Mouse (Mus musculus): Measurements from ENCODE around the gene Abtb2. TPM values are rescaled to one million over a fixed set of nuclear protein-coding genes. Genes with fewer than 3 reads are reported as not detected.
"Not testable (repeated sequence)": the region's sequence is repeated elsewhere in the genome, so short reads cannot be mapped to it uniquely, and the experiment has no call there.

Abtb2 gene
- total RNA-seq (2021): 10 to 100 TPM; 18.1 to 21.6 TPM
- long read RNA-seq, experiment 1, full-length matches to known transcripts: 20 of 23 reads
- long read RNA-seq, experiment 1, partial matches to known transcripts: 2 of 23 reads
- long read RNA-seq, experiment 1, other reads (novel, unspliced or antisense): 1 of 23 reads
- long read RNA-seq, experiment 2, full-length matches to known transcripts: 18 of 31 reads
- long read RNA-seq, experiment 2, partial matches to known transcripts: 12 of 31 reads
- long read RNA-seq, experiment 2, other reads (novel, unspliced or antisense): 1 of 31 reads

DNA sequence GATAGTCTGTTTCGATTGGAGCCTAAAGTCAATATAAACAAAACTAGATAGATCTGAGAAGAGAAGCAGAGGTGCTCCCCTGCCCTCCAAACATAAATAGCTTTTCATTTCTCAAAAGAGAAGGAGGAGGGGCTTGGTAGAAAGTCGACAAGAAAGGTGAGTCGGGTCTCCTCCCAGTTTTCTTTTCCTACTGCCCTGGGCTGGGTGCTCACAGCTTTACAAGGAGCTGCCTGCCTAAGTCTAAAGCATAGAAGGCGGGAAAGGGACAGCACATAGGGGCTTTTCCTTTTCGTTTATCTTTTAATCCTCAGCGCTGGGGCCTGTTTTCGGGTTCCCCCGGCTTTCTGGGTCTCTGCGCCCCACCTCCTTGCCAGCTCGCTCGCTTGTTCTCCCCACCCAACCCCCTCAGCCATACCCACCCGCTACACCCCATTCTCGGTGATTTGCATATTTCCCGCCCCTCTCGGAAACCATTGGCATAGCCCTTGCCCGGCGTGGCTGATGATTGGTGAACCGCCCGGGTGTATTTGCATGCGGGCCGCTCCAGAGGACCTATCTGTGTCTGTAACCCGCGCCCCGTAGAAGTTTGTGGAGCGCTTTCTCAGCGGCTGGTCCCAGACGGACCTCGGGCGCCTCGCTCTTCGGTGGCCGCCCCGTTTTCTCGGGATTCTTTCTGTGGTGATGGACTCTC is at the start of gene Abtb2:
Gene Abtb2, plus strand, starts transcription at position 579 of the 691 bp plus-strand sequence.
- peak; percentile 91 to 92 for DNase-seq
- intact Hi-C loops (cut with DNase I): loop anchor here (1.0 to 5.0 kb wide), 7 partner anchors 27 to 416 kb away; no protein-coding TSS in a partner anchor

GRCm38 (mm10) chr2:103516472-103516871 is 49.6 kb upstream of the Abtb2 start:
- intact Hi-C loops (cut with DNase I): no loop called here
- no peak for DNase-seq

- no peak for DNase-seq
- intact Hi-C loops (cut with DNase I): no loop called here
Measured at GRCm38 (mm10) chr2:103525596-103525995, 40.5 kb upstream of the Abtb2 start.

GRCm38 (mm10) chr2:103547132-103547531 is 19.0 kb upstream of the Abtb2 start:
- peak; percentile 53 to 79 for DNase-seq
- intact Hi-C loops (cut with DNase I): loop anchor here (1.0 kb wide), 1 partner anchor 91 kb away; no protein-coding TSS in a partner anchor

- intact Hi-C loops (cut with DNase I); DNase-seq: not testable (repeated sequence)
Measured at GRCm38 (mm10) chr2:103550301-103550700, 15.8 kb upstream of the Abtb2 start.

GRCm38 (mm10) chr2:103554041-103554440 is 12.1 kb upstream of the Abtb2 start:
- intact Hi-C loops (cut with DNase I): no loop called here
- no peak for DNase-seq

DNA sequence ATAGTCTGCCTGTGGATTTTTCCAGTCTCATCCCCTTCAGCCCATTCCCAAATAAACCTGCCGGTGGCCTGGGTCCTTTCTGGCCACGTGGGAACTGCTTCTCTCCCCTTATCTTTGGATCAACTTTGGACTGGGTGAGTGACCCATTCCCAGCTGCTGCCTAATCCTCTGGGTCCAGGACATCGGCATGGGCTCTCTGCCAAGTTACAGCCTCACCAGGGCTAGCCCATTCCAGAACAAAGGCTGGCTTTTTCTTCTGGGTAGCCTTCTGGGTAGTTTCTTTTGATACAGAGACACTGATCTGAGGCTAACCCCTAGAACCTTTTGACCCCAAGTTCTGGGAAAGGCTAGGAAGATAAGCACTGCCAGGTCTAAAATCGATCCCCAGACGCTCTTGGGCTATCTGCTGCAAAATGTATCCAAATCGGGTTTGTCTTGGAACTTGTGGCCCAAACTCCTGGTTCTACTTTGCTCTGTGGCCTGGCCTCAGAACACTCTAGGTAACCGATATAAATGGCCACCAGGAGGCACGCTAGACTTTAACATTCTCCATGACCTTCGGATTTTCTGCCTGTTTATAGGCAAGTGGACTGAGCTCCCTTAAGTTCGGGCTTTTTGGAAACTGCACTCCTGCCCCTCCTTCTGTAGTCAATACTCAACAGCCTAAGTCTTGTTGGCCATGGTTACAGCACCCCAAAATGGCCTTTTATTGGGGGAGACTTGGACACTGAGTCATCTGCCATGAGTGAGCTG is 9.8 kb upstream of the Abtb2 start:
- intact Hi-C loops (cut with DNase I): no loop called here
- DNase-seq: peak; percentile 10 to 29

GRCm38 (mm10) chr2:103560955-103561354 is 5.2 kb upstream of the Abtb2 start:
- no peak for DNase-seq
- intact Hi-C loops (cut with DNase I): no loop called here

DNA sequence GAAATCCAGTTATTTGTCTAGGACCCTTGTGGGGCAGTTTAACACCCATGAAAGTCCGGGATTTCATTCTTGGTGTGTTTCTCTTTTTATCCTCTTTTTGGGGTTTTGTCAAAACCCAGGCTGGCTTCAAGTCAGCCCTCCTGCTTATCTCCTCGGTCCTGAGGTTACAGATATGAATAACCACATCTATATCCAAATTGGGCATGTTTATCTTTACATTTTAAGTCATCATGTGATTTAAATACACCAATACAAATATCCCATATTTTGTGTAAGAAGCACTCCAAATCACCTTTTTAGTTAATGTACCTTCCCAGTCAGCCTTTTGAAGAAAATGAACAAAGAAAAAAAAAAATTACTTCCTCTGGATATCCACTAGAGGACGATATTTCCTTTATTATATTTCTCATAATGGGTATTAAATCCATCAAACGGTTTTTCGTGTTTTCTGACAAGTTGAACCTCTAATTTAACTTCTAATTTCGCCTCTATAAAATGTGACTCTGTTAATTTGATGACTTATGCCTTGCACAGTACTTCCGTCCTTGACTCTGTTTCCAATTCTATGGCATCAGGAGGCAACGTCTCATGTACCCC is 1.6 kb upstream of the Abtb2 start:
- intact Hi-C loops (cut with DNase I): loop anchor here (1.0 to 5.0 kb wide), 5 partner anchors 78 to 418 kb away; no protein-coding TSS in a partner anchor
- DNase-seq: no peak

GRCm38 (mm10) chr2:103565171-103565591 is 929 bp upstream of the Abtb2 start:
- peak in 1 of 2 experiments; percentile 35 for DNase-seq

DNA sequence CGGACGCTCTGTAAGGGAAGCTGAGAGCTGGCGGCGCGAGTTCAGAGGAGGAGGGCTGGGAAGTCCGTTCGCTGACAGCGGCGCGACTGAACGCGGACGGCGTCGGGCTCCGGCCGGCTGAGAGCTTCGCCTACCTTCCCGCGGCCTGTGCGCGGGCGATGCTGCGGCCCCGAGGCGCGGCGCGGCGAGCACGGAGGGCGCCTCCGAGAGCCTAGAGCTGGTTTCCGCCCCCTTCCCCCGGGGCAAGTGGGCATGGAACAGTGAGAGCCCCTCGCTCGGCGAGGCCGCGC is 258 bp downstream of the Abtb2 start:
- intact Hi-C loops (cut with DNase I): loop anchor here (2.0 to 5.0 kb wide), 6 partner anchors 26 to 416 kb away; no protein-coding TSS in a partner anchor
- no peak for DNase-seq

More at GRCm38 (mm10) chr2:103565171-103565591, 929 bp upstream of the Abtb2 start:
- intact Hi-C loops (cut with DNase I): loop anchor here (1.0 to 5.0 kb wide), 5 partner anchors 77 to 417 kb away; no protein-coding TSS in a partner anchor

DNA sequence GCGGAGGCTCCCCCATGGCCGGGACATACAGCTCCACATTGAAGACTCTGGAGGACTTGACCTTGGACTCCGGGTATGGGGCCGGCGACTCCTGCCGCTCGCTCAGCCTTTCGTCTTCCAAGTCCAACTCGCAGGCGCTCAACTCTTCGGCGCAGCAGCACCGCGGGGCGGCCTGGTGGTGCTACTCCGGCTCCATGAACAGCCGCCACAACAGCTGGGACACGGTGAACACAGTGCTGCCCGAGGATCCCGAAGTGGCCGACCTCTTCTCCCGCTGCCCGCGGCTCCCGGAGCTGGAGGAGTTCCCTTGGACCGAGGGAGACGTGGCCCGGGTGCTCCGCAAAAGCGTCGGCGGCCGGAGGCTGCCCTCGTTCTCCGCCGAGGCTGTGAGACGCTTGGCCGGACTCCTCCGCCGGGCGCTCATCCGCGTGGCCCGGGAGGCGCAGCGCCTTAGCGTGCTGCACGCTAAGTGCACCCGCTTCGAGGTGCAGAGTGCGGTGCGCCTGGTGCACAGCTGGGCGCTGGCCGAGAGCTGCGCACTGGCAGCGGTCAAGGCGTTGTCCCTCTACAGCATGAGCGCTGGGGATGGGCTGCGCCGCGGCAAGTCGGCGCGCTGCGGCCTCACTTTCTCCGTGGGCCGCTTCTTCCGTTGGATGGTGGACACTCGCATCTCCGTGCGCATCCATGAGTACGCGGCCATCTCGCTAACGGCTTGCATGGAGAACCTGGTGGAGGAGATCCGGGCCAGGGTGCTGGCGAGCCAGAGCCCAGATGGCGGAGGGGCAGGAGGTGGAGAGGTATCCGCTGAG is 807 bp downstream of the Abtb2 start:
- intact Hi-C loops (cut with DNase I): loop anchor here (2.0 to 5.0 kb wide), 6 partner anchors 26 to 415 kb away; no protein-coding TSS in a partner anchor
- DNase-seq: peak; percentile 66 to 69

DNA sequence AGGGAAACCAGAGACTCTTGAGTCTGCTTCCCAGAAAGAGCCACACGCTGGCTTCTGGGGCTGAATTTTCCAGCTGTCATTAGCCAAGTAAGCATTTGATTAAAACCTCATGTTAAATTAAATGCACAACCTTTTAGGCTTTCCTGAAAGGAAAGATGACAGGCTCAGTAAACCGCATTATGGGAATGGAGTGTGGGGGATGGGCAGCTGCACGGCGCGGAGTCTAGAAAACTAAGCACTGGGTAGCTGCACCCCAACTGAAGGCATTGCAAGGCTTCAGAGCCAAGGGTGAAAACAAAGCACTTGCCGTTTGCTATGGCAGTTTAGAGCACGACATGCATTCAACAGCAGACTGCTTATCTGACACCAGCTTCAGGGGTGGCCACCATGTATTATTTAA is 2.1 kb downstream of the Abtb2 start:
- intact Hi-C loops (cut with DNase I): loop anchor here (5.0 kb wide), 4 partner anchors 74 to 414 kb away; no protein-coding TSS in a partner anchor
- DNase-seq: no peak

DNA sequence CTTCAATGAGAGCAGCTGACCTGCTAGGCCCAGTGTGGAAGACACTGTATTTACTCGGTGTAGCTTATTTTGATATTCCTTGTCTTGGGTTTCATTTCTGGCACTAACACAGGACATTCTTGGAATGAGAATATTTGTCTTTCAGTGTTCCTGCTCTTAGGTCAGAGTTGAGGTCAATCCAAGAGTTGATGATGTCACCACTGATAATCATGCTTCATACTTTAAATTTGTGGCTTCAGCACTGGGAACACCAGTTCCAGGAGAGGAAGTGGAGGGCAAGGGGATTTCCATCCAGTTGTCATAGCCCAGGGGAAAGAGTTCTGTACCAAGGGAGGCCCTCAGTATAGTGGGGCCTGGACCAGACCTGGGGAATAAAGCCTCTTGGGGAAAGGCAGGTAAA is 3.6 kb downstream of the Abtb2 start:
- DNase-seq: no peak
- intact Hi-C loops (cut with DNase I): loop anchor here (5.0 kb wide), 4 partner anchors 73 to 413 kb away; no protein-coding TSS in a partner anchor

DNA sequence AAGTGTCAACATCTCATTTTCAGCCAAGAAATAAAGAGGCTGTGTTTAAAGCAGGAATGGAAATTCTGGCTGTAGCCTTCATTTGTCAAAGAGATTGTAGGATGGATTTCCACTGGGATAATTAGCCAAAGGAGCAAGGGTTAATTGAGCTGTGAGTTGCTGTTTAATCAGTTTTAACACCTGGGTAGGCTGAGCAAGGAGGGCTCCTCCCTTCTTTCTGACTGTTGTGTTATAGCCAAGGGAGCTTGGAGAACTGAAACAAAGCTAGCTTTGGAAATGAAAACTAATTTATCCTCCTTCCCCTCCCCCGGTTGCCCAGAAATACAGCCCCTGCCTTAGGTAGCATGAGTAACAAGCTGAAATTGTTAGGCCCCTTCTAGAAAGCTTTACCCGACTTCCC is 6.2 kb downstream of the Abtb2 start:
- DNase-seq: no peak
- intact Hi-C loops (cut with DNase I): no loop called here

DNA sequence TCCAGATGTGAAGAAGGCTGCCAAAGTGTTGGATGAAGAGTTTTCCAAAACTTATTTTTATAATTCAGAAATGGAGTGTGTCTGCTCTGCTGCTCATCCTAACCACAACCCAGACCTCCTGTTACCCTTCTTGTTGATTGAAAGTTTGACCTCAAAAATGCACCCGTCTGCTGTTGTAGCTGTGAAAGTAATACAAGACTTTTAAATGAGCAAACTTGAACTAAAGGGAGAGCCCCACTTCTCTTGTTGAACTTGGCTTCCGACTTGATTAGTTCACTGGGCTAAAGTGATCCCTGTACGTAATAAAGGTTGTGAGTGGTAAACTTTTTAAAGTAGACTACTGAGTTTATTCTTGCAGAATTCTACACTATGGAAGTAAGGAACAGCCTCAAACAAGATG is 10.3 kb downstream of the Abtb2 start:
- no peak for DNase-seq
- intact Hi-C loops (cut with DNase I): no loop called here

DNA sequence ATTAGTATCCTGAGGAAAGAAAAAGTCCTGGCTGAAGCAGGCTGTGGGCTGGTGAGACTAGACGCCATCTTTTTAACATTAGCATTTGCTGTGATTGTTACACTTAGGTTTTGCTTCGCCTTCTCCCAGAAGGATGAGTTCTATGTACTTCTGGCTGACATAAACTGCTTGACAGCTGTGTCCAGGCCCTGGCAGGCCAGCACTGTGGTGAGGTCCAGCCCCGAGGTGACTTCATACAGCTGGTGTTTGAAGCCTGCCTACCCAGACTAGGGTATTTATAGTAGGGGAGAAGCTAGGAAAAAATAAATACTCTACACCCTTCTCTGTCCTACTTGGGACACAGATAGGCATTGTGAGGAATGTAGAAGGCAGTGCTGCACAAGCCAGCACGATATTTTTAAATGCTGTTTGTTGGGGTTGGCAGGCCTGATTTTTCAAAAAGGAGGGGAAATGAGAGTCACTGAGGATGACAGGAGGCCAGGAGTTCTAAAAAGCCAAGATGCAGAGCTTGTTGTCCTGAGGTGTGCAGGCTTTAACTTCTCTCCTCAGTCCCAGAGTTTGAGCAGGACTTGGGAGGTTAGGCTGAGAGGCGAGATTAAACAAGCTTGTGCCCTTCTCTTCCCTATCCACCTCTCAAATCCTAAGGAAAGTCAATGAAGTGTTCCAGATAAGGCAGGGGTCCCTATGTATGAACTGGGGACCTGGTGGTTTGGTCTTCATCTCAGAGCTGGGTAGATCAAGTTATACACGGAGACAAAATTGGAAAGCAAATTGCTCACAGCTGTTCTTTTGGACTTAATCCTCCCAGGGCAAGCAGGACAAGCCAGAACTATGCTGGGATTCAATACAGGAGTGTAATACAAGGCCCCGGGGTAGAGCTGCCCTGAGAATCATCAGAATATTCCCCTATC is 11.9 kb downstream of the Abtb2 start:
- peak; percentile 69 to 74 for DNase-seq
- intact Hi-C loops (cut with DNase I): no loop called here

DNA sequence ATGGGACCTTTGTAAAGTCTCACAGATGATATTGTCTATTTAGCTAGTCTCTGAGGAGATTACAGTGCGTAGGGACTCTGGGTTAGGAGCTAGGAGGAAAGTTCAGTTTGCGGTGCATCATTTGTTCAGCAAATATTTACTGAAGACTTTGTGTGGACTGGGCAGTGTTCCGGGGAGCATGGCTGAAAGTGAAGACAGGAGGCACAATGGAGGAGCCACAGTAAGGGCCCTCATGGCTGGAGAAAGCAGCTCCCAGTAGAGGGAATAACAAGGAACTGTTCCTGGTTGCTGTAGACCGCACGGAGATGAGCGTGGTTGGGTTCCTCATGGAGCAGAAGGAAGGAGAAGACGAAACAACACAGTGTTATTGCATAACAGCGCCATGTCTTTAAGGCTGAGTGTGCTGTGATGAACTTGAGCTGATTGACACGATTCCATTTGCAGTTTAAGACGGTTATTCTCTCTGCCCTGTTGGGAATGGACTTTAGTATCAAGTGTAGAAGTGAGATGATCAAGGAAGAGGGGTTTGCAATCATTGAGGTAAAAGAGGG is 12.6 kb downstream of the Abtb2 start:
- intact Hi-C loops (cut with DNase I): no loop called here
- no peak for DNase-seq

Measured in heart, postnatal 14 days (tissue).